Mouse (Mus musculus): ENCODE results near the gene Slc4a4. TPM values are rescaled to one million over a fixed set of nuclear protein-coding genes. Genes with fewer than 3 reads are reported as not detected.

Gene Slc4a4
- total RNA-seq, 2 experiments from 2014 or later = 100 to 126 TPM

- no peak for DNase-seq (ENCODE audit: low spot score in 2 of 2)
- intact Hi-C loops (cut with DNase I) = no loop called here
Measured at GRCm38 (mm10) chr5:88912629-88913028, 26.0 kb downstream of the Slc4a4 start.

- no peak for DNase-seq (ENCODE audit: low spot score in 2 of 2)
- intact Hi-C loops (cut with DNase I) = no loop called here
Measured at GRCm38 (mm10) chr5:88915082-88915481, 28.5 kb downstream of the Slc4a4 start.

- intact Hi-C loops (cut with DNase I) = no loop called here
- DNase-seq (ENCODE audit: low spot score in 2 of 2) = no peak
Measured at GRCm38 (mm10) chr5:88916501-88916971, 29.9 kb downstream of the Slc4a4 start.

- intact Hi-C loops (cut with DNase I) = no loop called here
- DNase-seq (ENCODE audit: low spot score in 2 of 2) = no peak
Measured at GRCm38 (mm10) chr5:88917221-88917620, 30.6 kb downstream of the Slc4a4 start.

- DNase-seq (ENCODE audit: low spot score in 2 of 2) = no peak
- intact Hi-C loops (cut with DNase I) = no loop called here
Measured at GRCm38 (mm10) chr5:88917630-88918029, 31.0 kb downstream of the Slc4a4 start.

- intact Hi-C loops (cut with DNase I) = no loop called here
- no peak for DNase-seq (ENCODE audit: low spot score in 2 of 2)
Measured at GRCm38 (mm10) chr5:88918538-88918937, 31.9 kb downstream of the Slc4a4 start.

- intact Hi-C loops (cut with DNase I) = loop anchor here (5.0 kb wide), 1 partner anchor 297 kb away; no protein-coding TSS in a partner anchor
- DNase-seq (ENCODE audit: low spot score in 2 of 2) = no peak
Measured at GRCm38 (mm10) chr5:88925576-88925975, 39.0 kb downstream of the Slc4a4 start.

- intact Hi-C loops (cut with DNase I) = loop anchor here (2.0 to 5.0 kb wide), 2 partner anchors 294 to 456 kb away; no protein-coding TSS in a partner anchor
- DNase-seq (ENCODE audit: low spot score in 2 of 2) = no peak
Measured at GRCm38 (mm10) chr5:88928201-88928916, 41.7 kb downstream of the Slc4a4 start.

- DNase-seq (ENCODE audit: low spot score in 2 of 2) = peak; percentile 76 to 78
- intact Hi-C loops (cut with DNase I) = loop anchor here (2.0 to 5.0 kb wide), 5 partner anchors 42 to 455 kb away; partner anchors contain the start of gene Slc4a4
Measured at GRCm38 (mm10) chr5:88929392-88930094, 42.9 kb downstream of the Slc4a4 start.

- intact Hi-C loops (cut with DNase I) = loop anchor here (5.0 kb wide), 3 partner anchors 42 to 207 kb away; partner anchors contain the start of gene Slc4a4
- DNase-seq (ENCODE audit: low spot score in 2 of 2) = no peak
Measured at GRCm38 (mm10) chr5:88930129-88930528, 43.5 kb downstream of the Slc4a4 start.

GRCm38 (mm10) chr5:88930611-88931010, 44.0 kb downstream of the Slc4a4 start:
- DNase-seq (ENCODE audit: low spot score in 2 of 2) = no peak
- intact Hi-C loops (cut with DNase I) = loop anchor here (5.0 kb wide), 3 partner anchors 42 to 207 kb away; partner anchors contain the start of gene Slc4a4

GRCm38 (mm10) chr5:88931176-88931575, 44.6 kb downstream of the Slc4a4 start:
- intact Hi-C loops (cut with DNase I) = loop anchor here (5.0 kb wide), 3 partner anchors 41 to 206 kb away; partner anchors contain the start of gene Slc4a4
- DNase-seq (ENCODE audit: low spot score in 2 of 2) = no peak

- no peak for DNase-seq (ENCODE audit: low spot score in 2 of 2)
- intact Hi-C loops (cut with DNase I) = loop anchor here (5.0 kb wide), 3 partner anchors 39 to 204 kb away; partner anchors contain the start of gene Slc4a4
Measured at GRCm38 (mm10) chr5:88933454-88933853, 46.8 kb downstream of the Slc4a4 start.

GRCm38 (mm10) chr5:88933946-88934345, 47.3 kb downstream of the Slc4a4 start:
- intact Hi-C loops (cut with DNase I) = loop anchor here (5.0 kb wide), 3 partner anchors 38 to 203 kb away; partner anchors contain the start of gene Slc4a4
- peak; percentile 75 to 79 for DNase-seq (ENCODE audit: low spot score in 2 of 2)

GRCm38 (mm10) chr5:88938208-88938607, 51.6 kb downstream of the Slc4a4 start:
- no peak for DNase-seq (ENCODE audit: low spot score in 2 of 2)
- intact Hi-C loops (cut with DNase I) = no loop called here

- DNase-seq (ENCODE audit: low spot score in 2 of 2) = no peak
- intact Hi-C loops (cut with DNase I) = no loop called here
Measured at GRCm38 (mm10) chr5:88939151-88939550, 52.5 kb downstream of the Slc4a4 start.

GRCm38 (mm10) chr5:88939782-88940181, 53.2 kb downstream of the Slc4a4 start:
- DNase-seq (ENCODE audit: low spot score in 2 of 2) = no peak
- intact Hi-C loops (cut with DNase I) = no loop called here

- intact Hi-C loops (cut with DNase I) = no loop called here
- DNase-seq (ENCODE audit: low spot score in 2 of 2) = no peak
Measured at GRCm38 (mm10) chr5:88941905-88942304, 55.3 kb downstream of the Slc4a4 start.

- intact Hi-C loops (cut with DNase I) = no loop called here
- DNase-seq (ENCODE audit: low spot score in 2 of 2) = no peak
Measured at GRCm38 (mm10) chr5:88945661-88946339, 59.2 kb downstream of the Slc4a4 start.

- DNase-seq (ENCODE audit: low spot score in 2 of 2) = no peak
- intact Hi-C loops (cut with DNase I) = no loop called here
Measured at GRCm38 (mm10) chr5:88950337-88950736, 63.7 kb downstream of the Slc4a4 start.
